Mouse (Mus musculus): Measurements from ENCODE around the gene Rln1.

Rln1 gene

DNA sequence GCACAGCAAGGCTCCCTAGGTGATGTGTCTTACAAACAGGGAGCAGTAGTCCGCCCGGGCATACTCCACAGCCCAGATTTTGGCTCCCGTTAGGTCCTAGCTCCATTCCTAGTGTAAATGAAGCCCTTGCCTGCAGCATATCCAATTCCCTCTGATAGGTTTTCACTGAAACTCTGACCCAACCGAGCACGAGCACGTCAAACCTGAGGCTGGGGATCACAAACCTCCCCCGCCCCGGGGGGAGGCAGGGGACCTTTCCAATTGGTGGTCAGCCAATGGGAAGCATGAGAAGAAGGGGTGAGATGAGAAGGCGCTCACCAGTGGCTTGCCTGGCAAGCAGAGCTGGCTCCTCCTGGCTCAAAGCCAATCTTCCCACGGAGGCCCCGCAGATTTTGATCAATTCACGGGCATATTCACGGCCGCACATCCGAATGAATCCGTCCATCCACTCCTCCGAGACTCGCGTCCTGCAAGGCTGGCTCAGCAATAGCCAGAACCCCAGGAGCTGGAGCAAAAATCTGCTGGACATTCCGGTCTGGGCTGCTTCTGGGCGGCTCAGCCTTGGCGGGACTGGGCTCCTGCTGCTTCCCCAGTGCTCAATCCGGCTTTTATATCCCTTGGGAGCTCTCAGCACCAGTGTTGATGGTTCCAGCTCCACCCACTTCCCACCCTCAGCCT lies at the start of gene Rln1:
Gene Rln1, minus strand, starts transcription at position 603 of the 678 bp plus-strand sequence.
- peak; percentile 54 to 69 for DNase-seq

DNA sequence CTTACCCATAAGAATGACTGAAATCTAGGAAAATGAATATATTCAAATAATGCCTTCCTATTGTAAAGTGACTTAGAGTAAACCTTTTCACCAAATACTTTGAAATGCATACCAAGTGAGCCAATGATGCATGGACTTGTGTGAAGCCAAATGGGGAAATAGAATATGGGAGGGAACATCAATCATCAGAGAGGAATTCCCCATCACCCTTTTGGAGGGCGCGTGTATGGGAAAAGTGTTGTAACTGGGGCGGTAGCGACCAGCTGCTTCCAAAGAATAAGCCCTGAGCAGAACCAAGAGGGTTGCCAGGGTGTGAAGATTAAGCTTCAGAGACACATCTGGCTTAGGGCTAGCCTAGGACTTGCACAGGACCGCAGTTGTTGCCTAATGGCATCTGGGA lies 48.9 kb upstream of the Rln1 start:
- no peak for DNase-seq

DNA sequence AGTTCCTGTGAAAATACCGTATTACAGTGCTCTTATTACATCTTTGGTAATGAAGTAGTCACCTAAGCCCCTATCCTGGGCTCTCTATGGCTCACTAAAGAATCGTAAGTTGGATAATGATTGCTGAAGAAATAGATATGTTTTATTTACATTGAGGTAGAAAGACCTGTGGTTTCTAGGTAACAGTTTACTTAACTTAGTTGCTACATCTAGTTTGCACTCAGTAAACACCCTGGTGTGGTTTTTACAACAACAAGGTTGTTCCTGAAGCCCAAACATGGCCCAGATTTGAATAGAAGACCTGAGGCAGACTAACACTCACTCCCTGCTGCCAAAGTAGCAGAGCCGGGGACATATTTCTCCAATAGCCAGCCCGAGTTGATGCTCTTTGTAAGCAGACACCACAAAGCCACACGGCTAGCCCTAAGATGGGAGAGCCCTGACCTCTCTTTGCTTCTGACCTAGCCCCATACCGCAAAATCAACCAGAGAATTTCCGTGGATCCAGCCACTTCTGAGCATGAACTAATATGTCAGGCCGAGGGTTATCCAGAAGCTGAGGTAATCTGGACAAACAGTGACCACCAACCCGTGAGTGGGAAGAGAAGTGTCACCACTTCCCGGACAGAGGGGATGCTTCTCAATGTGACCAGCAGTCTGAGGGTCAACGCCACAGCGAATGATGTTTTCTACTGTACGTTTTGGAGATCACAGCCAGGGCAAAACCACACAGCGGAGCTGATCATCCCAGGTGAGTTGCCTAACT lies 45.6 kb upstream of the Rln1 start:
- no peak for DNase-seq

DNA sequence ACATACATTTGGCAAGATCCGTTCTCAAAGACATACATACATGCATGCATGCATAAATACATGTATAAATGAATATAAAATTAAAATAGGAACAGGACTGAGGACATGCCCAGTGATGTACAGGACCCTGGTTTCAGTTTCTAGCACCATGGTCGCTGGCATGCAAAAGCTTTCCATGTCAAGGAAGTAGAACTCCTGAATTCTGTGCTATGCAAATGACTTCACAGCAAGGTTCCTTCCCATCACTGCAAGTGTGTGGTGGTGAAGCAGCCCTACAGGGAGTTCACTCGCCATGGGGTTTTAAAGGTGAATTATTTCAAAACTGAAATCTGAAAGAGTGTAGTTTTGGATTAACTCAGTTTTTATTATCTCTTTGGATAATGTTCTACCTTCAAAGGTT lies 41.9 kb upstream of the Rln1 start:
- DNase-seq: no peak

DNA sequence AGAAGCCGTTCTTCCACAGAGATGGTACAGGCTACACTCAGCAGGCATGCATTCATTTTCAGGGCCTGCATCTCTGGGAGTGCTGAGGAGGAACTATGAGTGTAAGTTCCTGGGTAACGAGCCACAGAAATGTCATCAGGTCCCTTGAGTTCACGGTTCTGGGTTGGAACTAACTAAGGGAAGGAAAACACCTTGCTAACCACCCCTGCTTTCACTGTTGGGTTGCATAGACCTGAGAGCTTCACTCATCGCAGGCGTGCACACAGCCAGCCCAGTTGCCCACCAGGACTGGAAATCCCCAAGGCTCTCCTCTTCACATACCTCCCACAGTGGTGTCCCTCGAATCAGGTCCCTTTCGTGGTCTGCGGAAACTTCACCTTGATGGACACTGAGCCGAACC lies 40.5 kb upstream of the Rln1 start:
- DNase-seq: no peak

DNA sequence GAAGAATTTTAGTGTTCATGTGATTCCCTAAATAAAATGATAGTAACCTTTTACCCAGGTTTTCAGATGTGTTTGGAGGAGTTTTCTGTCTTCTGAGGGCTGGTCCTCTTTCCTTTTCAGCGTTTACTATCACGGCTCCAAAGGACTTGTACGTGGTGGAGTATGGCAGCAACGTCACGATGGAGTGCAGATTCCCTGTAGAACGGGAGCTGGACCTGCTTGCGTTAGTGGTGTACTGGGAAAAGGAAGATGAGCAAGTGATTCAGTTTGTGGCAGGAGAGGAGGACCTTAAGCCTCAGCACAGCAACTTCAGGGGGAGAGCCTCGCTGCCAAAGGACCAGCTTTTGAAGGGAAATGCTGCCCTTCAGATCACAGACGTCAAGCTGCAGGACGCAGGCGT lies 39.0 kb upstream of the Rln1 start:
- no peak for DNase-seq

DNA sequence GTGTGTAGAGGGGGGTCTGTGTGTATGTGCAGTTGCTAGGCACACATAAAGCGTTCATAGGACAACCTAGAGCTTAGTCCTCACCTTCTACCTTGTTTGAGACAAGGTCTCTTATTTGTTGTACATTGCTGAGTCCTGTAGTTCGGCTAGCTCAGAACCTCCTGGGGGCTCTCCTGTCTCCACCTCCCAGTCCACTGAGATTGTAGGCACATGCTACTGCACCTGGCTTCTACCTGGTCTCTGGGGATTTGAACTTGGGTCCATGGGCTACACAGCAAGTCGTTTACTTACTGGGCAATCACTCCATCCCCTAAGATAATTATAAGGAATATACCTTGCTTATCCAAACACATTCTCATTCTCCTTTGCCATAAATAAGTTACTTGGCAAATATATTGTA lies 38.2 kb upstream of the Rln1 start:
- DNase-seq: no peak

DNA sequence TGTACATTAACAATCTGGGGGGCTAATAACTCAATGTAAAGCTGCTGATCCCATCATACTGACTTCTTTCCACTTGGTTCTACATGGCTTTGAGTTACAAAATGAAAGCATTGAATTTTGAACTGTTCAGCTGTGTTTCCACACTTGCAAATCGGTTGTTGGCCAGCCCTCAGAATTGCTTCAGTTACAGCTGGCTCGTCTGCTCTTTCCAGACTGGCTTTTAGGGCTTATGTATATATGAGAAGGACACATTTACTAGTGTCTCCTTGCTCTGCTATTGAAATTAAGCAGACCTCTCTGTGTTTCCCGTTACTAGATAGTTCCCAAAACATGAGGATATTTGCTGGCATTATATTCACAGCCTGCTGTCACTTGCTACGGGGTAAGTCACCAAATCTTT lies 37.7 kb upstream of the Rln1 start:
- no peak for DNase-seq

DNA sequence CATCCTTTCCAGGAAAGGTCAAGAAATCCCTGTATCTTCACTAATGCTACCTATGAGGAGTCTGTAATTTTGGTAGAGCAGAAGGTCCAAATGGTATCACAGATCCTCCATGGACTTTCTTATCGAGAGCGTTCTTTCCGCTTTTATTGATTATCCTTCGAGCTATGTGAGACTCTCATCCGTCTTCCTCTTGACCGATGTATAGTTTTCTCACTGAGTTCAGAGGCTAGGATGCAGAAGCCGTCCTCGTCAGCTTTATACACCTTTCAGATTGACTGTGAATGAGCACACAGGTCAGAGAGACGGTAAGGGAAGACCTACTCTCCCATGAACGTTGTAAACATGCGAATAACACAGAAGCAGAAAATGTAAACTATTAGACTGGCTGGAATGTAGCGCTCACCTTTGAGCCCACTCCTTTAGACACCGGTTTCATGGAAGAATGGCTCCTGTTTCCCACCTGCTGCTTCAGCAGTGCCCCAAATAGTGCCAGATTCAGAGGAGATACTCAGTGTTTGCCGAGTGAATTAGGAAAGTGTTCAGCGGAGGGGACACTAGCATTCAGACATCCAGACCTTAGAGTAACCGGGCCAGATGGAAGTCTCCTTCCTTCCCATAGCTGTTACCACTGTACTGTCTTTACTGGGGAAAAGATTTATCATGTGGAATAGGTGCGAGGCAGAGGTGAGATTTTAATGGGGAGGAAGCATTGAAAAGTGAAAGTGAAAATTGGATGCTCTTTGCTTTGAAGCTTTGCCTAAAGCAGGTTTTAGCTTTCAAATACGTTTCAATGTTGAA lies 37.0 kb upstream of the Rln1 start:
- DNase-seq: no peak

DNA sequence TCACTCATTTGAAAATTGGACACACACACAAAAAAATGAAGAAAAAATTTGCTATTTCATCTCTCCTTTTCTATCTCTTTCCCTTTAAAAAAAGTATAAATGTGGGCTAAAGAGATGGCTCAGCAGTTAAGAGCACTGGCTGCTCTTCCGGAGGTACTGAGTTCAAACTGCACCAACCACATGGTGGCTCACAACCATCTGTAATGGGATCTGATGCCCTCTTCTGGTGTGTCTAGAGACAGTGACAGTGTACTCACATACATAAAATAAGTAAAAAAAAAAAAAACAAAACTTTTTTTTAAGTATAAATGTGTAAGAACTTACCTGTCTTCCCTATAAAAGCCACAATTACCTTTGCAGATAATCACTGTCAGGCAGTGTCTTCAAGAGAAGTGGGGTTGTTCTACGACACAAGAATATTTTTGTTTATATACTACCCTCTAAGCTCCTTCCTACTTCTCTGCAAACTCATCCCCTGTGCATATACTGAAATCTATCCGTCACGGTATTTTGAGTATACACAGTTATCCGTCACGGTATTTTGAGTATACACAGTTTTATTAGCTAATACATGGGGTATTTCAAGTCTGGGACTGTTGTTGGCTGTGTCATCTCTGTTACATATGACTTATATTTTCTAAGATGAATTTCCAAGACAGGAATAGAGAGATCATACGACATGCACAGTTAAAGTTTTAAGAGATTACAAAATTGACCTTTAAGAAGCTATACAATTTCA lies 36.2 kb upstream of the Rln1 start:
- DNase-seq: no peak

DNA sequence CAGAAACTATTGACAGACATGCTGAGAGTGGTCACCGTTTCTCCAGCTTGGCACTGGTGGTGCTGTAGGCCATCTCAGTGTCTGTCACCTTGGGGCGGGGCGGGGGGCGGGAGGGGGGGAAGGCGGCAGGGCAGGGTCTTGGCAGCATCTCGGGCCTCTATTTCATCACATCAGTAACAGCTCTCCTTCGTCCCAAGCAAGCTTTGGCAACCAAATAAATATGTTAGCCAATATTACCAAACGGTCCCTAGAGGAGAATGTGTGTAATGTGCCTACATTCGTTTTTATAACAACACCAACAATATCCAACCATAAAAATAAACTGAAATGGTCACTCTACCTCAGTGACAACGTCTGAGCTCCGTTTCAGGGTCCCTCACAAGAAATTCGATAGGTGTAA lies 35.6 kb upstream of the Rln1 start:
- no peak for DNase-seq

DNA sequence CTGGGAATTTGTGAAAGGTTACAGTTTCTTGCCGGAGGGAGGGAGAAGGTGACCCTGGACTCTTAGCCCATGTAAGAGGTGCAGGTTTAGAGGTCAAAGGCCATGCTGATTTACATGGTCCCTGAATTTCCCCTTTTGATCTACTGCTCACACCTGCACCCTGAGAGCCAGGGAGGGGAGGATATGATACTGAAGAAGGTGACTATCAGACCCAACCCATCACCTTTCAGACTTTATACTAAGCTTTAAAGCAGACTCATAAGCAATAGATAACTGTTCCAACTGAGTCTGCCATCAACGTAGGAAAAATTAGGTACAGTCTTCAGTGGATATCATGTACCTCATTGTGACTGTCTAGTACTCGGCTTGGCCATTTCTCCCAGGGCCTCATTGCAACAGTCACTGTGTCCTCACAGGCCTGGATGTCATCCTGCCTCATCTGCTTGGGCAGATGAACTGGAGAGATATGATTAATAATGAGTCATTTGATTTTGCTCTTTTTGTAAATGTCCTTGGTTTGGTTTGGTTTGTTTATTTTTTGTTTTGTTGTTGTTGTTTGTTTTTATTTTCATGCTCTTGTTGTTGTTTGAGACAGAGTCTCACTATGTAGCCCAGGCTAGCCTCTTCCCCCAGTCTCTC lies 34.3 kb upstream of the Rln1 start:
- no peak for DNase-seq

DNA sequence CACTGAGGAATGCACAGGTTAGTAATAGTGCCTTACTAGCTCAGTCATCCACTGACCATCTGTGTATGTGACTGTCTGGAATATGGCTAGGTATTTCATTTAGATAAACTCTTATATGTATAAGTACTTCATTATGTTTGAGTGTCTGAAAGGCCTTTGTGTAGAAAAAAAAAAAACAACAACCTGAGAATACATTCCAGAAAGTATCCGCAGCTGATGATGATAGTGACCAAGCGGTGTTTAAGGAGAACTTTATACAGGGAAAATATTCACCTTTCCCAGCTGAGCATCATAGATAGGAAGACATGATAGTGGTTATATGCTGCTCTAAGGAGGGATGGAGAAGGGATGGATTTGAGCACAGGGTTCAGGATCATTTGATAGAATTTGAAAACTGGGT lies 33.6 kb upstream of the Rln1 start:
- no peak for DNase-seq

DNA sequence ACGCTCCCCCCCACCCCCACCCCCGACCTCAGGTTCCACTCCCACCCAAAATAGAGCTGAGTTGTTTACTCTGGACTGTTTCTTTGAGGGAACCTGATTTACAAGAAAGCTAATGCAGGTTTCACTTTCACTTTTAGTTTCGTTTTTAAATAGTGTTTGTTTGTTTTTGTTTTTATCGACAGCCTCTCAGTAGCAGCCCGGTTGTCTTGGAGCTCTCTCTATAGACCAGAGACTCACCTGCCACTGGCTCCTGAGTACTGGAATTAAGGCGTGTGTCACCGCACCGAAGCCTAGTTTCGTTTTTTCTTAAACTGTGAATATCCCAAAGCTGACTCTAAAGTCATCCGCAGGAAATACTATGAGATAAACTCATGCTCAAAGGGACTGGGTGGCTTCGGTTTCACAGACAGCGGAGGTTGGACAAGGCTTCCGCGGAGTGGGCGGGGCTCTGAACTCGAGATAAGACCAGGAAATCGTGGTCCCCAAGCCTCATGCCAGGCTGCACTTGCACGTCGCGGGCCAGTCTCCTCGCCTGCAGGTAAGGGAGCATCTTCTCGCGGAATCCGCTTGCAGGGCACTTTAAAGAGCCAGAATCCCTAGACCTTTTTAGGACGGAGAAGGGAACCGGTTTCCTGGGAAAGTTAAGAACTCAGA lies 32.6 kb upstream of the Rln1 start, which contains the start of the genes Plgrkt and Cd274:
Gene Plgrkt, minus strand, starts transcription at position 422 of the 654 bp plus-strand sequence.
Gene Cd274, plus strand, starts transcription at position 487 of the 654 bp plus-strand sequence.
- peak; percentile 90 to 92 for DNase-seq

DNA sequence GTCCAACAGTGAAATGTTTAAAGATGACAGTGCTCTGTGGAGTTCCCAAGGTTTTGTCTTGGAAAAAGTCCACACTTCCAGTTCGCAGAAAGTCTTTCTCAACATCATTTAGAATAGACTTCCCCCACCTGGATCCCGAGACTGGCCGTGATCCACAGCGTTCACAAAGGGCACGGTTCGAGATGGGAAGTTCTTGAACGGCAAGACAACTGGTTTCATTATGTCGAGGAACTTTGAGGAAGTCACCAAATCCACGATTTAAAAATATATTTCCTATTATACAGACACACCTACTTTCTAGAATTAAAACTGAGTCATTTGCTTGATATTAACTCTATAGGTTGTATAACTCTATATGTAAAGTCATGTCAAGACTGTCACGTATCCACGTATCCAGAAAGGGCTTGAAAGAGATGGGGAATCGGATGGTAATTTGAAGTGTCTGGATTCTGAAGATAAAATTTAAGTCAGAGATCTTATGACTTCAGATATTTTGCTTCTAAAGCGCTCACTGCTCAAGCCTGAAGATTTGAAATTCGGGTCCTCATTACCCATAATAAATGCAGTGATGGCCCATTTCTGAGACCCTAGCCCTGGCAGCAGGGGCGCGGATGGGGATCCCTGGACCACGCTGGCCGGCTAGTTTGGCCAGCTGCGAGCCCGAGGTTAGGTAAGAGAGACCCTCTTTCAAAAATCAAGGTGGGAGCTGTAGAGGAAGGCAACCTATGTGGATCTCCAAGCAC lies 31.9 kb upstream of the Rln1 start:
- no peak for DNase-seq

DNA sequence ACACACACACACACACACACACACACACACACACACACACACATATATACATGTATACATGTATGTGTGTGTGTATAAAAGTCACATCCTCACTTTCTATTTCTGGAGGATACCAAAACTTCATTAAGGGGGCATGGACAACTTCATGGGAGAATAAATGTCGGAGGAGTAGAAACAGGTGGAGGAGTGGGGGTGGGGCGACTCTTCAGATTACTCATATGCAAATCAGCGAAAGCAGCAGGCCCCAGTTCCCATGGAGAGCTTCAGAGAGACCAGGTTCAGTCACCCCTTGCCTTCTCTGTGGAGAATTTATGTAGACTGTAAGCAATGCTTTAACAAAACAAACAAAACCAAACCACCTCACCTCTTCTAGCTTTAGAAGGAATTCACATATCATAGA lies 30.6 kb upstream of the Rln1 start:
- no peak for DNase-seq

DNA sequence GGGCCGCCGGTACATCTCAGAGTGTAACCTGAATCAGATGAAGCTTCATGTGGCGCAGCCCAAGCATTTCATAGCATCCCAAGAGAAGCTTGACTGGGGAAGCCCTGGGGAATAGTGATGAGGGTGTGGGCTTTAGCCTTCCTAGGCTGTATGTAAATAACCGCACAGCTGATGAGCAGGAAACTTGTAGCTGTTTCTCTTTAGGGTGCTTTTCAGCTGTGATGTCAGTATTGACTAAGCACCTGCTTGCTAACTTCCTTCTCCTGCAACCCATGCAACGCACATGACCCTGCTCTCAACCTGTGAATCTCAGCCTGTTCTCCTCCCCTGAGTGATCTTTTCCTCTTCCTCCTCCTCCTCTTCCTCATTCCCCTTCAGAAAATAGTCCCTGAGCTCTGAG lies 29.6 kb upstream of the Rln1 start:
- no peak for DNase-seq

DNA sequence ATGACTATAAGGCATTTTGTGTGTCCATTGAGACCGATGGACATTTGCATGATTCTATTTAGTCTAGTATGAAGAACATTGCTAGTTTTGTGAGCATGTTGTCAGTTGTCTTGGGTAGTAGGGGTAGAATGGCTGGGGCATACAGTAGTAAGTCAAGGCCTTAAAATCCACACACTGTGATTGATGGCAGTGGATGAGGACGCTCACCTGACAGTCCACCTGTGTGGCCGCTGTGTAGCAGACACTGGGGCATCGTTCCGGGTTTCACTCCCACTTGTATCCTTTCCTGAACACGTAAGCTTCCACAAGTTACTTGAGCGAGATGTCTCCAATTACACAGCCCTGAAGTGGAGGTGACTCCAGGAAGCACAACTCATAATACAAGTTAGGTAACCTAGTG lies 29.1 kb upstream of the Rln1 start:
- DNase-seq: no peak

DNA sequence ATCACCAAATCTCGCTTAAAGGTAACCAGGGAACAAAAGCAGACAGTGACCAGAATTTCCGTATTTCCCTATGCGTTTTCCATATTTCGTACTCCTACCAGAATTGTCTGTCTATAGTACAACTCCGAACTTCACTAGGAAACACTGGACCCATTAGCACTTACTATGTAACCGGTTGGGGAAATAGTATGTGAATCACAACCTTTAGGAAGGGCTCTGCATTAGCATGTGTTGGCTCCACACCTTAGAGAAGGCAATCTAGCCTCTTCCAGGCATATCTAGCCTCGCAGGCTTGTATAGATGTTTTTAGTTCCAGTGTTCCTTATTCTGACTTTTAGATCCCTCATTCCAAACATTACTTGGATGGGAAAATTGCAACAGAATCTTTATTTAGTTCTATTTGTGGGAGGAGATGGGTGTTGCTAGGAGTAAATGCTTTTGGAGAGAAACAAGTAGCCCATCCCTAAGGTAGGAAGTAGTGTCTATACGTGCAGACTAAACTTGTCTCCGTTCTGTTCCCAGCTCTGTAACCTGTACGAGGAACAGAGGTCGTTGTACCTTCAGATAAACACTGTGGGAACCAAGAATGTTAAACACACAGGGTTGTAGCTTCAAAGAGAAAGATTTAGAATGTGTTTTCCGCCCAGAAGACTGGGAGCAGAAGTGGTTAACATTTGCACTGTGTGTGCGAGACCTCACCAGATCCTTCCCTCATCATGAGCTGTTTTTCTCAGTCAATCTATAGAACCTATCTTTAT lies 27.9 kb upstream of the Rln1 start:
- DNase-seq: no peak

DNA sequence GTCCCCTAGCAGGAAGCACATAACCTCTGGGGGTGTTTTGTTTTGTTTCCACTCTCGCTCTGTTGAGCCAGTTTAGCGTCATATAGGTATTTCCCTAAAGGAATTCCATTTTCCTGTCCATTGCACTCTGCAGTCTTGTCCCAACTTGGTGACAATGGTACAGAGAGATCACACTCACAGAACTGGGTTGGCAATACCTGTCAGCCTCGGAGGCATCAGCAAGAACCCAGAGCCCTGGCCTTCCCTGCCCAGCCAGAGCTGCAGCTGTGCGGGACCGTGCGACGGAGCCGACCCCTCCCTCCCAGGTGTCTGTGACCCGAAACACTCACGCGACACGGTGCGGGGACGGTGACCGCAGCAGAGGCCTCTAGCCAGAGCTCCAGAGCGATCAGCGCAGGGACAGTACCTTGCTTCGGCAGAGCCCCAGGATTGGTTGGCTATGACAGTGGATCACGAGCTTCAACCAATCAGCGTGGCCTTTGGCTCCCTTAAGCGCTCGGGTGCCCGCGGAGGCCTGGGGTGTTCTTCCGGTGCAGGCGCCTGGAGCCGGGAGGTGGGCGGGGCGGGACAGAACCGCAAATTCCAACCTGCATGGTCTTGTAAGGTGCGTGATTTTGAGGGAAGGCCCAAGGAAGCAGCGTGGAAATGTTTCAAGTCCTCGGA lies 27.1 kb upstream of the Rln1 start:
- DNase-seq: peak; percentile 94 to 96
